Mouse (Mus musculus): ENCODE results near the gene Tlx2. TPM values are rescaled to one million over a fixed set of nuclear protein-coding genes. Genes with fewer than 3 reads are reported as not detected.
A peak's percentile ranks its signal among the peaks of the same experiment; 100 is the strongest.

Tlx2 gene
- total RNA-seq, 2 experiments from 2014 or later: not detected

GRCm38 (mm10) chr6:83034463-83035055 lies 35.5 kb downstream of the Tlx2 start:
- no peak for DNase-seq (ENCODE audit: low spot score in 2 of 2)
- H3K27ac ChIP-seq: peak overlapping the region; percentile 68
- no peak for TF ChIP-seq CTCF (conservative IDR thresholded peaks at IDR 0.05)
- peak overlapping the region; percentile 60 for H3K4me3 ChIP-seq

- H3K27ac ChIP-seq: peak within 1 kb of the TSS; percentile 68
- DNase-seq (ENCODE audit: low spot score in 2 of 2): peak in 1 of 2 experiments; percentile 48
- H3K4me3 ChIP-seq: peak within 1 kb of the TSS; percentile 60
- TF ChIP-seq CTCF (conservative IDR thresholded peaks at IDR 0.05): no peak
Measured at GRCm38 (mm10) chr6:83033249-83034185, 36.6 kb downstream of the Tlx2 start, which contains the start of the genes Dok1 and Loxl3. Gene Dok1 (minus strand): TSS chr6:83033471. Gene Loxl3 (plus strand): TSS chr6:83034173.

DNA sequence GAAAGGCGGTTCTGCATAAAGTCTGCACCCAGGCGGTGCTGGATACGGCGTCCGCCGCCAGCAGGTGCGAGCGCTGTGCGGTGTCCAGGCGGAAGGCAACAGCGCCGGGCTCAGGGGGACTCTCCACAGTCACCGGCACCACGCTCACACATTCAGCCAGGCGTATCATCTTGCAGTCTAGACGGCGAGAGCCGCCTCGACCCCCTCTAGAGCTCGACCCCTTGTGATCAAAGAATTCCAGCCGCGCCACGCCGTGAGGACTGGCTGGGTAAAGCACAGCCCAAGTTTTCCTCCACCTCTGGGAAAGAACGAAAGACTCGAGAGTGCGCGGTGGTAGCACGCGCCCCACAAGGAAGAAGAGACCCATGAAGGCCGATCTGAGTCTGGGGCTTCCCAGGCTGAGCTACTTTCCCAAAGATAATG lies 37.3 kb downstream of the Tlx2 start:
- H3K27ac ChIP-seq: peak overlapping the region; percentile 68; the same call in 1 of the 2 replicates
- H3K4me3 ChIP-seq: peak overlapping the region; percentile 60
- no peak for DNase-seq (ENCODE audit: low spot score in 2 of 2)
- no peak; the same call in 1 of the 2 replicates for TF ChIP-seq CTCF (conservative IDR thresholded peaks at IDR 0.05)

- peak overlapping the region; percentile 60 for H3K4me3 ChIP-seq
- TF ChIP-seq CTCF (conservative IDR thresholded peaks at IDR 0.05): no peak
- H3K27ac ChIP-seq: no peak overlapping the region
- DNase-seq (ENCODE audit: low spot score in 2 of 2): no peak
Measured at GRCm38 (mm10) chr6:83031921-83032590, 38.0 kb downstream of the Tlx2 start.

GRCm38 (mm10) chr6:83031111-83031510 lies 39.0 kb downstream of the Tlx2 start:
- H3K27ac ChIP-seq: no peak overlapping the region
- DNase-seq (ENCODE audit: low spot score in 2 of 2): no peak

GRCm38 (mm10) chr6:83029777-83030176 lies 40.3 kb downstream of the Tlx2 start:
- Histone ChIP-seq H3K4me3 (no peak overlapping the region), H3K27ac (no peak overlapping the region)
- DNase-seq (ENCODE audit: low spot score in 2 of 2): no peak
- TF ChIP-seq CTCF (conservative IDR thresholded peaks at IDR 0.05): no peak

More at GRCm38 (mm10) chr6:83031111-83031510, 39.0 kb downstream of the Tlx2 start:
- no peak overlapping the region for H3K4me3 ChIP-seq
- TF ChIP-seq CTCF (conservative IDR thresholded peaks at IDR 0.05): no peak

- TF ChIP-seq CTCF (conservative IDR thresholded peaks at IDR 0.05): no peak
- DNase-seq (ENCODE audit: low spot score in 2 of 2): no peak
- no peak overlapping the region for H3K27ac ChIP-seq
- no peak overlapping the region for H3K4me3 ChIP-seq
Measured at GRCm38 (mm10) chr6:83027706-83028105, 42.4 kb downstream of the Tlx2 start.

GRCm38 (mm10) chr6:83027293-83027692 lies 42.8 kb downstream of the Tlx2 start:
- DNase-seq (ENCODE audit: low spot score in 2 of 2): no peak
- Histone ChIP-seq H3K27ac (0 out of 2 replicates have a peak overlapping the region, but pooled peaks have one; percentile 4), H3K4me3 (no peak overlapping the region)
- no peak for TF ChIP-seq CTCF (conservative IDR thresholded peaks at IDR 0.05)

DNA sequence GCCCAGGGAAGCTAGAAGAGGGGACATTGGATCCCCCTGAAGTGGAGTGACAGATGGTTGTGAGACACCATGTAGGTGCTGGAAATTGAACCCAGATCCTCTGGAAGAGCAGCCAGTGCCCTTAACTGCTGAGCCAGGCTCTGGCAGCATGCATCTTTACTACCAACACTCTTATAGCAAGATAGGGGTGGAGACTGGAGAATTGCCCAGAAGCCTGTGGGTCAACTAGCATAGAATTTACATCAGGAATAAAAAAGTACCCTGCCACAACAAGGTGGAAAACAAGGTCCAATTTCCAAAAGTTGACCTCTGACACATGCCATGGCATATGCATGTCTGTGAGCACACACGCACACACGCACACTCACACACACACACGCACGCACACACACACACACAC lies 44.9 kb downstream of the Tlx2 start:
- no peak overlapping the region for H3K4me3 ChIP-seq
- no peak overlapping the region for H3K27ac ChIP-seq
- DNase-seq (ENCODE audit: low spot score in 2 of 2): no peak
- no peak for TF ChIP-seq CTCF (conservative IDR thresholded peaks at IDR 0.05)

DNA sequence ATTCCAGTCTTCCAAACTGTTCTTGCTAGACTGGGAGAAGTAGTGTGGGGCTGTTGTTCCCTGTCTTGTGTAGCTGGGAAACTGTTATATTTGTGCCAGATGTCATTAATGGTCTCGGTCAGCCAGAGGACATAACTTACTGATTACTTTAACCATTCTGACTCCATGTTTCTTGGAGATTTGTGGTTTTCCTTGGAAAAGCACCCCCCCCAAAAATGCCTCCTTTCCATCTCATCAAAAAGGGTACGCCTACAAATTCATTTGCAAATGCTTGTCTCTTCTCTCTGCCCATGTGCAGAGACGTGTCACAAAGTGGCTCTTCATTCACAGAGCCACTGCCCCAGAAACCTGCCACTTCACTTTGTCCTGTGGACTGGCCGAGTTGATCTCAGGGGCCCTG lies 45.7 kb downstream of the Tlx2 start:
- H3K4me3 ChIP-seq: no peak overlapping the region
- H3K27ac ChIP-seq: no peak overlapping the region
- no peak for TF ChIP-seq CTCF (conservative IDR thresholded peaks at IDR 0.05)
- no peak for DNase-seq (ENCODE audit: low spot score in 2 of 2)

GRCm38 (mm10) chr6:83023786-83024185 lies 46.3 kb downstream of the Tlx2 start:
- Histone ChIP-seq H3K27ac (no peak overlapping the region), H3K4me3 (no peak overlapping the region)
- no peak for DNase-seq (ENCODE audit: low spot score in 2 of 2)
- TF ChIP-seq CTCF (conservative IDR thresholded peaks at IDR 0.05): no peak

- Histone ChIP-seq H3K27ac (no peak overlapping the region), H3K4me3 (no peak overlapping the region)
- no peak for TF ChIP-seq CTCF (conservative IDR thresholded peaks at IDR 0.05)
- no peak for DNase-seq (ENCODE audit: low spot score in 2 of 2)
Measured at GRCm38 (mm10) chr6:83023008-83023407, 47.1 kb downstream of the Tlx2 start.

Measured in layer of hippocampus, adult 2 months (tissue).